Mouse (Mus musculus) ES-E14 (cell line): ENCODE measurements around the gene 0610030E20Rik. TPM values are rescaled to one million over a fixed set of nuclear protein-coding genes. Genes with fewer than 3 reads are reported as not detected.

ENCODE experiments used
- DNase-seq: peaks from one replicate; pipeline ENCODE4 v3.0.0-alpha.2; 2013; ENCODE audit warnings: low read depth, low spot score
- H3K27ac ChIP-seq: 2 replicates; pipeline ENCODE4 v1.5.1; 2012; ENCODE audit warnings: low read depth, mild to moderate bottlenecking, low read length, moderate library complexity, mixed read lengths; ENCODE audit not compliant: poor library complexity, insufficient read depth, severe bottlenecking
- H3K36me3 ChIP-seq: 2 replicates; pipeline ENCODE4 v1.6.1; 2012; ENCODE audit warnings: mild to moderate bottlenecking, low read length, moderate library complexity, mixed read lengths; ENCODE audit not compliant: control insufficient read depth, poor library complexity, insufficient read depth, severe bottlenecking
- H3K4me1 ChIP-seq, 2 experiments: fragments of 150-350 bp in 1 of 2; sonication (generic) in 1 of 2; 2 replicates each; pipeline ENCODE4 v1.6.1; 2012; ENCODE audit warnings: low read length in 2 of 2, mild to moderate bottlenecking in 1 of 2, mixed read lengths in 1 of 2; ENCODE audit not compliant: control insufficient read depth in 2 of 2, insufficient read depth in 2 of 2, poor library complexity in 1 of 2
- H3K4me3 ChIP-seq, 2 experiments: fragments of 150-350 bp in 1 of 2; sonication (generic) in 1 of 2; 2 replicates each; pipeline ENCODE4 v1.5.1; 2012; ENCODE audit warnings: low read length in 2 of 2, low read depth in 1 of 2, mild to moderate bottlenecking in 1 of 2, mixed read lengths in 1 of 2; ENCODE audit not compliant: insufficient read depth in 1 of 2, poor library complexity in 1 of 2, severe bottlenecking in 1 of 2
- H3K9ac ChIP-seq: 2 replicates; pipeline ENCODE4 v1.6.1; 2012; ENCODE audit warnings: low read depth, mild to moderate bottlenecking, low read length, mixed read lengths; ENCODE audit not compliant: poor library complexity, insufficient read depth, severe bottlenecking
- H3K9me3 ChIP-seq: fragments of 150-350 bp; sonication (generic); 2 replicates; pipeline ENCODE4 v1.6.1; 2012; ENCODE audit warnings: low read depth, mild to moderate bottlenecking, low read length; ENCODE audit not compliant: control insufficient read depth, insufficient read depth
- CHD2 ChIP-seq: IDR thresholded peaks from 2 replicates; pipeline ENCODE4 v1.6.1; 2014; ENCODE audit warnings: mild to moderate bottlenecking, low read depth, low read length, inconsistent platforms
- HCFC1 ChIP-seq: IDR thresholded peaks from 2 replicates; pipeline ENCODE4 v1.6.1; 2012; ENCODE audit warnings: low read length, inconsistent platforms, borderline replicate concordance; ENCODE audit not compliant: insufficient read depth
- MAFK ChIP-seq: IDR thresholded peaks from 2 replicates; pipeline ENCODE4 v1.6.1; 2014; ENCODE audit warnings: mild to moderate bottlenecking, low read depth, low read length, inconsistent platforms; ENCODE audit not compliant: insufficient read depth
- ZC3H11A ChIP-seq: IDR thresholded peaks from 2 replicates; pipeline ENCODE4 v1.6.1; 2012; ENCODE audit warnings: low read depth, mild to moderate bottlenecking, inconsistent platforms, low read length, borderline replicate concordance
- ZNF384 ChIP-seq: IDR thresholded peaks from 2 replicates; pipeline ENCODE4 v1.6.1; 2012; ENCODE audit warnings: low read depth, low read length, inconsistent platforms
- in situ Hi-C, 2 experiments: fragments of 600-800 bp; cut with MboI; formaldehyde crosslinking; loops; one replicate each; pipeline ENCODE4 v1.15.1; 2025; ENCODE audit warnings: low sequenced_read_pairs in 2 of 2, inconsistent platforms in 1 of 2; ENCODE audit not compliant: unreplicated experiment in 2 of 2
- total RNA-seq: library from RNA; depleted of rRNA; stranded (reverse); fragments of 300-350 nt; gene quantifications from 2 replicates; pipeline ENCODE4 v1.2.3, GENCODE M21; 2012

The 0610030E20Rik gene
- total RNA-seq, 1 experiment = 7.7 TPM

DNA sequence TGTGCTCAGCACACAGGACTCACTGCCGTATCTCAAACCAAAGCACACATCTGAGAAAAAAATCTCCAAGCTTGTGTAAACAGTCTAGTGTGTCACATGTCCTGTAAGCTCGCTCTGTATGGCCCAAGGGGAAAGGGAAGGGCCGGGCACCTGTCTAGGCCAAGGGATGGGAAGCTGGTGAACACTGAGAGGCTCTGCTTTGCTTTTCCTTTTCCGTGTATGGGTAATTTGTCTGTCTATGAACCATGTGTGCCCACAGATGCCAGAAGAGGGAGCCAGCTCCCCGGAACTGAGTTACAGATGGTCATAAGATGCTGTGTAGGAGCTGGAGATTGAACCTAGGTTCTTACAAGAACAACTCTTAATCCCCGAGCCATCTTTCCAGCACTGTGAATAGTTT is 20.8 kb upstream of the 0610030E20Rik start:
- no peaks in the 10 kb centered on the region for H3K9me3 ChIP-seq
- H3K27ac ChIP-seq = no peak overlapping the region
- TF ChIP-seq HCFC1 (no peak), ZC3H11A (no peak), CHD2 (no peak), MAFK (no peak), ZNF384 (no peak)
- H3K36me3 ChIP-seq = peaks cover 15% of the 10 kb centered on the region
- H3K9ac ChIP-seq = no peak overlapping the region
- no peak overlapping the region for H3K4me3 ChIP-seq
- H3K4me1 ChIP-seq = no peaks in the 10 kb centered on the region
- in situ Hi-C loops = no loop called here
- no peak for DNase-seq

DNA sequence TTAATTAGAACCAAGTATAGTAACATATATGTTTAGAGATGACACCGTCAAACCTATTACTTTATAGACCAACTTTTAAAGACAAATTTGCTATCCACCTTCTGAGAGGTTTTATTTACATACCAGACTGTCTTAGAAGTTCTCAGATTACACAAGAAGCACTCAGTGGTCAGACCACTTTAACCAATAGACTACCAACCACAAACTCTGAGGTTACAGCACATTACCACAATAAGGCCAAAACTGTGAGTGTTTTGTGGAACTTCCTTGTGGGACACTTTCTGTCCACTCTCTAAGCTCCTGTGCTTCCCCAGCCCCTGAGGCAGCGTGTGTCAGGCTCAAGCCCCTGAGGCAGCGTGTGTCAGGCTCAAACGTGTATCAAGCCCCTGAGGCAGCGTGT is 18.1 kb upstream of the 0610030E20Rik start:
- no peak for TF ChIP-seq HCFC1
- TF ChIP-seq CHD2 = no peak
- no peak for TF ChIP-seq ZC3H11A
- TF ChIP-seq ZNF384 = no peak
- no peak for TF ChIP-seq MAFK
- Histone ChIP-seq H3K4me3 (no peak overlapping the region), H3K9ac (no peak overlapping the region), H3K27ac (no peak overlapping the region), H3K36me3 (peaks cover 13% of the 10 kb centered on the region), H3K9me3 (no peaks in the 10 kb centered on the region), H3K4me1 (no peaks in the 10 kb centered on the region)
- in situ Hi-C loops = no loop called here
- no peak for DNase-seq

DNA sequence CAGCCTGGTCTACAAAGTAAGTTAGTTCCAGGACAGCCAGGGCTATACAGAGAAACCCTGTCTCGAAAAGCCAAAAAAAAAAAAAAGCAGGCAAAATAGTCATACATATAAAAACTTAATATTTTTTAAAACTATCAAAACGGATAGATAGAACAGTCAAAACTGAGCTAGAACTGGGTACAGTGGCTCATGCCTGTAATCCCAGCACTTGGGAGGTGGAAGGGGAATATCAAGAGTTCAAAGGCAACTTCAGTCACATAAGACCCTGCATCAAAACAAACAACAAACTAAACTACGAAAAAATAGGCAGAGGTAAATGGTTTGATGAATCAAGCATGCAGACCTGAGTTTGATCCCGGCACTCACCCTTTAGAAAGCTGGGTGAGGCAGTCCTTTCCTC is 17.0 kb upstream of the 0610030E20Rik start:
- no peak overlapping the region for H3K9ac ChIP-seq
- DNase-seq = no peak
- H3K27ac ChIP-seq = no peak overlapping the region
- no peak overlapping the region for H3K4me3 ChIP-seq
- H3K36me3 ChIP-seq = peaks cover 13% of the 10 kb centered on the region
- in situ Hi-C loops = no loop called here
- no peaks in the 10 kb centered on the region for H3K4me1 ChIP-seq
- TF ChIP-seq CHD2 = no peak
- TF ChIP-seq ZC3H11A = no peak
- TF ChIP-seq ZNF384 = no peak
- no peak for TF ChIP-seq MAFK
- TF ChIP-seq HCFC1 = no peak
- no peaks in the 10 kb centered on the region for H3K9me3 ChIP-seq

DNA sequence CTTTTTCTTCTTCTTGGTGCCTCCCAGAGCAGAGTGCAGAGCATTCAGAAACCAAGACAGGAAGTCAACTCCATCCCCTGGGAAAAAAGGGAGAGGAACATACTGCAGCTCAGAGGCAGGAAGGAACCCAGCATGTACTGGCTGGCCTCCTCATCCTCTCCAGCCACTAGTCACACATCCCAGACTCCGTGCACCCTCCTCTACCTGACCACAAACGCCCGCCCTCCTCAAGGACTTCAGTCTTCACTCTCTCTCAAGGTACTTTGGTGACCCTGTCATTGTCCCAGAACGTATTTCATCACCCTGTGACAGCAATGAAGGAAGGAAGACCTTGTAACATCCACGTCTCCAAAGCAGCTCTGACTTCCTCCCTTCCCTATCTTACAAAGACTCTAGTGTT is 14.0 kb upstream of the 0610030E20Rik start:
- no peak overlapping the region for H3K27ac ChIP-seq
- H3K4me1 ChIP-seq = no peaks in the 10 kb centered on the region
- no peak overlapping the region for H3K4me3 ChIP-seq
- no peak overlapping the region for H3K9ac ChIP-seq
- in situ Hi-C loops = no loop called here
- no peak for DNase-seq
- TF ChIP-seq ZC3H11A (no peak), ZNF384 (no peak), CHD2 (no peak), HCFC1 (no peak)
- peaks cover 21% of the 10 kb centered on the region for H3K36me3 ChIP-seq
- H3K9me3 ChIP-seq = no peaks in the 10 kb centered on the region

DNA sequence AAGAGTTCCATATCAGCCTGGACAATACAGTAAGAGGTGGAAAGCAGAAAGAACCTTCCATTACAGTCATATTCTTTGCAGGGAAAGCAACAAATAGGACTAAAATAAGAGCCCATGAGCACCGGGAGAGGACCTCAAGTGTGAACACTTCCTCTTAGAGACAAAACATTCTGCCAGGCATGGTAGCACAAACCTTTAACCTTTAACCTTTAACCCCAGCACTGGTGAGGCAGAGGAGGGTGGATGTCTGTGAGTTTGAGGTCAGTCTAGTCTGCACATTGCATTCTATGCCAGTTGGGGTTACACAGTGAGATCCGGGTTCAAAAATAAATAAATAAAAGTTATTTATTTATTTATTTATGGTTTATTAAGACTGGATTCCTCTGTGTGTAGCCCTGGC is 6.6 kb upstream of the 0610030E20Rik start:
- TF ChIP-seq MAFK (no peak), ZC3H11A (no peak), CHD2 (no peak), ZNF384 (no peak), HCFC1 (no peak)
- H3K9ac ChIP-seq = no peak overlapping the region
- H3K36me3 ChIP-seq = peaks cover 10% of the 10 kb centered on the region
- H3K27ac ChIP-seq = no peak overlapping the region
- H3K9me3 ChIP-seq = no peaks in the 10 kb centered on the region
- no peak overlapping the region for H3K4me3 ChIP-seq
- H3K4me1 ChIP-seq = peaks cover 0 to 5% of the 10 kb centered on the region in 2 experiments; a peak in 1 of 4 replicates
- in situ Hi-C loops = no loop called here
- no peak for DNase-seq
